Mouse (Mus musculus): ENCODE results near the gene Tmem108. TPM values are rescaled to one million over a fixed set of nuclear protein-coding genes. Genes with fewer than 3 reads are reported as not detected.

The Tmem108 gene
- polyA plus RNA-seq, 1 experiment from 2014 or later: 9.5 TPM

DNA sequence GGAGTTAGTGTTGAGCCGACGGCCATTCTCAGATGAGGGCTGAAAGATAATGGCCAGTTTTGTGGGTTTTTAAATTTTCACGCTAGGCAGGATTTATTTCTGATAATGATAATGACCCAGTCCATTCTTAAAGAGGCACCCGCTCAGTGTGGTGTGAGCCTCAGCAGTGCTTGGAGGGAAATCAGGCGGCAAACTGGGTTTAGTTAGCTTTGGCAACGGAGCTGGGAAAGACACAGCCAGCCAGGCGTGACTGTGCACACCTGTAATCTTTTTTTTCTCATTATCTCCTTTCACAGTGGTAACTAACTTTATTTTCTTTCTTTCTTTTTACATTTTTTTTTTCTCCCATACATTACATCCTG is 317.8 kb downstream of the Tmem108 start:
- WGBS: 27% methylated on average over 7 of the region's 7 CpGs
- H3K9ac ChIP-seq: no peak overlapping the region
- H3K27me3 ChIP-seq: no peaks in the 10 kb centered on the region
- no peak for ATAC-seq (replicated peaks; ENCODE audit: low FRiP score)
- H3K9me3 ChIP-seq (replicated peaks): 0 out of 2 replicates have a peak, but pooled peaks cover 3% of the 10 kb centered on the region
- peaks cover 17% of the 10 kb centered on the region for H3K4me1 ChIP-seq
- 0 out of 2 replicates have a peak overlapping the region, but pooled peaks have one; percentile 1 for H3K4me3 ChIP-seq (replicated peaks)
- no peaks in the 10 kb centered on the region for H3K36me3 ChIP-seq
- peak overlapping the region; percentile 41 for H3K27ac ChIP-seq
- peak overlapping the region; percentile 44 for H3K4me2 ChIP-seq

GRCm38 (mm10) chr9:103443121-103443823 is 318.4 kb downstream of the Tmem108 start:
- peak overlapping the region; percentile 44 for H3K4me2 ChIP-seq
- H3K4me1 ChIP-seq: peaks cover 17% of the 10 kb centered on the region
- peak; percentile 54; the same call in 1 of the 2 replicates for ATAC-seq (replicated peaks; ENCODE audit: low FRiP score)
- 0 out of 2 replicates have a peak, but pooled peaks cover 3% of the 10 kb centered on the region for H3K9me3 ChIP-seq (replicated peaks)
- no peaks in the 10 kb centered on the region for H3K27me3 ChIP-seq
- H3K27ac ChIP-seq: peak overlapping the region; percentile 41
- H3K9ac ChIP-seq: no peak overlapping the region
- 0 out of 2 replicates have a peak overlapping the region, but pooled peaks have one; percentile 1 for H3K4me3 ChIP-seq (replicated peaks)
- no peaks in the 10 kb centered on the region for H3K36me3 ChIP-seq
- WGBS: 11% methylated on average over 13 of the region's 13 CpGs

DNA sequence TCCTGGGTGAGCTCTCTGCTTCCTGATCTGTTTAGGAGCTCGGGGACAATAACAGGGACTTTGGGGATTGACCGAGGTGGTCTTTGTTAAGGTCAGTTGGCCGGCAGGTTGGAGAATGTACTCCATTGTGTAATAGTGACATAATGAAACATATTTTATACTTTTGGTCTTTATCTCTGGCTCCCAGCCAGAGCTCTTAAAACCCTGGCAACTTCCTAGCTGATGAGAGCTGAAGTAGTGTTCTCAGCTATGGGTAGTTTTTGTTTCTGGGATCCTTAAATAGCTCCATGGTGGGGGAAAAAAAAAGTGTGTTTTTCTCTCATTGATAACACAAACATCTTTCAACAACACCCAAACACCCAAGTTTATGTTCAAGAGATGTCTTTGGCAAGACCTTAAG is 321.0 kb downstream of the Tmem108 start:
- H3K4me2 ChIP-seq: no peak overlapping the region
- H3K9ac ChIP-seq: no peak overlapping the region
- H3K27ac ChIP-seq: no peak overlapping the region
- peaks cover 17% of the 10 kb centered on the region for H3K4me1 ChIP-seq
- H3K27me3 ChIP-seq: no peaks in the 10 kb centered on the region
- H3K36me3 ChIP-seq: no peaks in the 10 kb centered on the region
- 33% methylated on average over 3 of the region's 3 CpGs for WGBS
- H3K4me3 ChIP-seq (replicated peaks): no peak overlapping the region
- ATAC-seq (replicated peaks; ENCODE audit: low FRiP score): no peak
- H3K9me3 ChIP-seq (replicated peaks): 0 out of 2 replicates have a peak, but pooled peaks cover 3% of the 10 kb centered on the region

GRCm38 (mm10) chr9:103437104-103437503 is 324.5 kb downstream of the Tmem108 start:
- 43% methylated on average over 5 of the region's 5 CpGs for WGBS
- Histone ChIP-seq H3K9ac (no peak overlapping the region), H3K36me3 (no peaks in the 10 kb centered on the region), H3K4me1 (peaks cover 20% of the 10 kb centered on the region), H3K9me3 (replicated peaks) (no peaks in the 10 kb centered on the region), H3K4me3 (replicated peaks) (no peak overlapping the region), H3K27me3 (no peaks in the 10 kb centered on the region), H3K27ac (no peak overlapping the region), H3K4me2 (no peak overlapping the region)
- ATAC-seq (replicated peaks; ENCODE audit: low FRiP score): no peak

DNA sequence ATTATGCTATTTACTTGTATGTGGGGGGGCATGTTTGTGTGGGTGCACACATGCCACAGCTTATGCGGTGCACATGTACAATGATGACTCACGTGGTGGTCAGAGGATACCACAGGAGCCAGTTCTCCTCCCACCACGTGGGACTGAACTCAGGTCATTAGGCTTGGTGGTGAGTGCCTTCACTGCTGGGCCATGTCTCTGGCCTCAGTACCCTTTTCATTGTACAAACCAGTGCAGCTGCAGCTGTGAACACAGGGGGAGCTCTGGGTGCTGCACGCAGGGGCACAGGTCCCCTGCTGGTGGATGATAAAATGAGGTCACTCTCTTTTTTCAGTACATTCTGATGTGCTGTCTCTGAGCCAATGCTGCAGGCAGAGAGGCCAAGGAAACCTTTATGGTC is 327.5 kb downstream of the Tmem108 start:
- 48% methylated on average over 4 of the region's 4 CpGs for WGBS
- Histone ChIP-seq H3K4me2 (no peak overlapping the region), H3K36me3 (no peaks in the 10 kb centered on the region), H3K9me3 (replicated peaks) (no peaks in the 10 kb centered on the region), H3K9ac (no peak overlapping the region), H3K4me3 (replicated peaks) (no peak overlapping the region), H3K4me1 (peaks cover 18% of the 10 kb centered on the region), H3K27me3 (no peaks in the 10 kb centered on the region), H3K27ac (no peak overlapping the region)
- no peak for ATAC-seq (replicated peaks; ENCODE audit: low FRiP score)

Other genes starting within 250 kb of the Tmem108 start
- 5.9 and 6.7 TPM in 2 replicates for gene Nphp3, start 240.7 kb upstream of the Tmem108 start, polyA plus RNA-seq (2015; fragmentation: Nextera tagmentation; extraction: Ambion mirVana)